Mouse (Mus musculus) splenic B cell, adult 2 months (primary cell): ENCODE results near the gene Gprc5c.
A peak's percentile ranks its signal among the peaks of the same experiment; 100 is the strongest.
"Not testable (repeated sequence)": the region's sequence is repeated elsewhere in the genome, so short reads cannot be mapped to it uniquely, and the experiment has no call there.

ENCODE experiments used
- DNase-seq: peaks from one replicate; pipeline ENCODE4 v3.0.0-alpha.2; 2011; ENCODE audit warnings: low read depth, low spot score
- H3K27me3 ChIP-seq: 2 replicates; pipeline ENCODE4 v1.6.1; 2012; ENCODE audit warnings: mild to moderate bottlenecking, low read length, moderate library complexity, mixed read lengths; ENCODE audit not compliant: control insufficient read depth, poor library complexity, insufficient read depth, severe bottlenecking
- H3K36me3 ChIP-seq: 2 replicates; pipeline ENCODE4 v1.6.1; 2012; ENCODE audit warnings: mild to moderate bottlenecking, low read length, moderate library complexity, mixed read lengths; ENCODE audit not compliant: control insufficient read depth, poor library complexity, insufficient read depth, severe bottlenecking

Gene Gprc5c

GRCm38 (mm10) chr11:114890542-114890941 lies 39.6 kb downstream of the Gprc5c start:
- no peaks in the 10 kb centered on the region for H3K27me3 ChIP-seq
- no peak for DNase-seq

GRCm38 (mm10) chr11:114896085-114896484 lies 45.1 kb downstream of the Gprc5c start:
- no peaks in the 10 kb centered on the region for H3K36me3 ChIP-seq
- no peaks in the 10 kb centered on the region for H3K27me3 ChIP-seq
- no peak for DNase-seq

More at GRCm38 (mm10) chr11:114890542-114890941, 39.6 kb downstream of the Gprc5c start:
- H3K36me3 ChIP-seq = no peaks in the 10 kb centered on the region

GRCm38 (mm10) chr11:114898026-114898425 lies 47.1 kb downstream of the Gprc5c start:
- no peaks in the 10 kb centered on the region for H3K27me3 ChIP-seq
- peak; percentile 38 for DNase-seq
- H3K36me3 ChIP-seq = no peaks in the 10 kb centered on the region

GRCm38 (mm10) chr11:114903224-114903623 lies 52.3 kb downstream of the Gprc5c start:
- DNase-seq = no peak
- Histone ChIP-seq H3K27me3 (no peaks in the 10 kb centered on the region), H3K36me3 (no peaks in the 10 kb centered on the region)

GRCm38 (mm10) chr11:114907567-114907966 lies 56.6 kb downstream of the Gprc5c start:
- Histone ChIP-seq H3K36me3 (no peaks in the 10 kb centered on the region), H3K27me3 (no peaks in the 10 kb centered on the region)
- DNase-seq = no peak

GRCm38 (mm10) chr11:114908086-114908485 lies 57.1 kb downstream of the Gprc5c start:
- Histone ChIP-seq H3K27me3 (no peaks in the 10 kb centered on the region), H3K36me3 (no peaks in the 10 kb centered on the region)
- no peak for DNase-seq

GRCm38 (mm10) chr11:114909538-114909937 lies 58.6 kb downstream of the Gprc5c start:
- H3K36me3 ChIP-seq, H3K27me3 ChIP-seq: not testable (repeated sequence)
- DNase-seq = peak; percentile 30

GRCm38 (mm10) chr11:114912847-114913246 lies 61.9 kb downstream of the Gprc5c start:
- no peaks in the 10 kb centered on the region for H3K36me3 ChIP-seq

GRCm38 (mm10) chr11:114914978-114915377 lies 64.0 kb downstream of the Gprc5c start:
- DNase-seq = no peak
- Histone ChIP-seq H3K27me3 (no peaks in the 10 kb centered on the region), H3K36me3 (no peaks in the 10 kb centered on the region)

More at GRCm38 (mm10) chr11:114912847-114913246, 61.9 kb downstream of the Gprc5c start:
- DNase-seq = peak; percentile 79
- H3K27me3 ChIP-seq = no peaks in the 10 kb centered on the region

GRCm38 (mm10) chr11:114917120-114917519 lies 66.2 kb downstream of the Gprc5c start:
- Histone ChIP-seq H3K27me3 (no peaks in the 10 kb centered on the region), H3K36me3 (no peaks in the 10 kb centered on the region)
- DNase-seq = no peak
